Mouse (Mus musculus) hindbrain, embryonic 15.5 days (tissue): ENCODE results near the gene Rora. TPM values are rescaled to one million over a fixed set of nuclear protein-coding genes. Genes with fewer than 3 reads are reported as not detected.

Source experiments
- ATAC-seq: fragments of 200-750 bp; cut with Nextera tagmentation; 2 replicates; pipeline ENCODE4 v1.8.0; 2017; ENCODE audit warnings: low read depth, moderate number of reproducible peaks, moderate TSS enrichment; ENCODE audit not compliant: low FRiP score
- H3K27ac ChIP-seq: fragments of 300-500 bp; sonication (generic); replicated peaks from 2 replicates; pipeline ENCODE4 v1.5.1; 2015; ENCODE audit warnings: mild to moderate bottlenecking, inconsistent platforms
- H3K27me3 ChIP-seq: fragments of 300-500 bp; sonication (generic); 2 replicates; pipeline ENCODE4 v1.6.1; 2015; ENCODE audit warnings: control low read depth, inconsistent platforms
- H3K36me3 ChIP-seq: fragments of 300-500 bp; sonication (generic); 2 replicates; pipeline ENCODE4 v1.6.1; 2015; ENCODE audit warnings: control low read depth, inconsistent platforms
- H3K4me1 ChIP-seq: fragments of 300-500 bp; sonication (generic); replicated peaks from 2 replicates; pipeline ENCODE4 v1.6.1; 2015; ENCODE audit warnings: control low read depth, inconsistent platforms
- H3K4me2 ChIP-seq: fragments of 300-500 bp; sonication (generic); 2 replicates; pipeline ENCODE4 v1.6.1; 2015; ENCODE audit warnings: moderate library complexity, mild to moderate bottlenecking, inconsistent platforms
- H3K4me3 ChIP-seq: fragments of 300-500 bp; sonication (generic); 2 replicates; pipeline ENCODE4 v1.5.1; 2015; ENCODE audit warnings: mild to moderate bottlenecking, inconsistent platforms
- H3K9ac ChIP-seq: fragments of 300-500 bp; sonication (generic); 2 replicates; pipeline ENCODE4 v1.6.1; 2015; ENCODE audit warnings: inconsistent platforms
- H3K9me3 ChIP-seq: fragments of 300-500 bp; sonication (generic); 2 replicates; pipeline ENCODE4 v1.6.1; 2016; ENCODE audit warnings: control low read depth, inconsistent platforms
- WGBS: fragments of 180-500 bp; shearing (Covaris S2); methylation state at CpG from one replicate; pipeline ENCODE4 v1.1.7; 2015; 5-methylcytosine and 5-hydroxymethylcytosine counted together
- polyA plus RNA-seq: library from polyadenylated mRNA; unstranded; fragments of >200 nt; fragmentation: Nextera tagmentation; extraction: Ambion mirVana; gene quantifications from 2 replicates; pipeline ENCODE4 v1.2.1, GENCODE M21; 2015

Rora gene
- polyA plus RNA-seq, 1 experiment from 2014 or later, result 48.5 TPM

DNA sequence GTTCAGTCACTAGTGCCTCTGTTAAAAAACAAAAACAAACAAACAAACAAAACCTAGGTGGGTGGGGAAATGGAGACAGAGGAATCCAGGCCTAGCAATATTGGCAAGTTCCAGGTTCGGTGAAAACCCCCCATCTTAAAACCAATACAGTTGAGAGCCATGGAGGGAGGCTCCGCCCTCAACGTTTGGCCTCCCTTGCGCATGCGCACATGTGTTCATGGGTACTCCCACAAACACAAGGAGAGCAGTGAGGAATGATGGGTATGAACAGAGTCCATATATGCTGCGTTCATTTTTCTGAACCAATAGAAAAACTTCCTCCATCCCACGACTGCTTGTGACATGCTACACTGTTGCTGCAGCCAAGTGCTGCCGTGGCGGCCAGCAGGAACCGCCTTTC lies 690.3 kb downstream of the Rora start:
- Histone ChIP-seq H3K36me3 (no peaks in the 10 kb centered on the region), H3K4me3 (no peak overlapping the region), H3K9ac (no peak overlapping the region), H3K4me1 (peaks cover 6% of the 10 kb centered on the region), H3K4me2 (no peak overlapping the region), H3K27ac (no peak overlapping the region), H3K27me3 (no peaks in the 10 kb centered on the region), H3K9me3 (no peaks in the 10 kb centered on the region)
- 85% methylated on average over 10 of the region's 10 CpGs for WGBS
- ATAC-seq, result no peak

DNA sequence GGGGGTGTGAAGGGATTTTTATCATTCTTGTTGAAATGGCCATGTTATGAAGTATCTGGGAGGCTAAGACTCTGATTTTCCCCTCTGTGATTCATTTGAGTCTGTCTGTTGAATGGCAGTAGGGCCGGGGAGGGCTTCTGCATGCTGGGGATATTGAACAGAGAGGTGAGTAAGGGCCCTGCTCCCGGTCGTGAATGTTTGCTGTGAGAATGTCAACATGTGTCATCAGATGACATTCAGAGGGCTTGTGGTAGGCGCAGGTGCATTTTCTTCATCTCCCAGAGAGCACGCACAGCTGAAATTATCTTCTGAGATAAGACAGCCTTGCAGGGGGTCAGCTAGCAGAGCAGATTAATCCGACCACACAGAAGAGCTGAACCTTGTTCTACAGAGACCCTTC lies 692.0 kb downstream of the Rora start:
- Histone ChIP-seq H3K36me3 (no peaks in the 10 kb centered on the region), H3K4me2 (no peak overlapping the region), H3K27me3 (no peaks in the 10 kb centered on the region), H3K4me1 (peaks cover 6% of the 10 kb centered on the region), H3K9me3 (no peaks in the 10 kb centered on the region), H3K9ac (no peak overlapping the region), H3K27ac (no peak overlapping the region), H3K4me3 (no peak overlapping the region)
- no peak for ATAC-seq
- WGBS, result 71% methylated on average over 6 of the region's 6 CpGs

GRCm38 (mm10) chr9:69347796-69348195 lies 694.2 kb downstream of the Rora start:
- 52% methylated on average over 6 of the region's 6 CpGs for WGBS
- Histone ChIP-seq H3K27me3 (no peaks in the 10 kb centered on the region), H3K9ac (no peak overlapping the region), H3K36me3 (no peaks in the 10 kb centered on the region), H3K4me1 (peaks cover 6% of the 10 kb centered on the region), H3K4me2 (no peak overlapping the region), H3K27ac (peak overlapping the region; percentile 62; the same call in 1 of the 2 replicates), H3K4me3 (no peak overlapping the region), H3K9me3 (no peaks in the 10 kb centered on the region)
- ATAC-seq, result peak; percentile 75; the same call in 1 of the 2 replicates

DNA sequence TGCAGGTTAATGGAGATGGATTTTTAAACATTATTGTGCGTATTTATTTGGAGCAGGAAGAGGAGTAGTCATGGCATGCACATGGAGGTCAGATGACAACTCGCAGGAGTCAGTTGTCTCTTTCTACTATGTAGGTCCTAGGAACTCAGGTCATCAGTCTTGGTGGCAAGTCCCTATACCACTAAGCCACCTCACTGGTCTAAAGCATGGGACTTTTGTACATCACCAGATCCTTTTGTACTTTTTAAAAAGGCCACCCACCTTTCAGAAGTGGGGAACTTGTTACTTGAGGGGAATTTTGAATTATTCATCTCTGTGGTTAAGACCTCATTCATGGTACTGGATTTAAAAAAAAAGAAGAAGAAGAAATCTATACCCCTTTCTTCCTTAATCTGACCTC lies 696.0 kb downstream of the Rora start:
- Histone ChIP-seq H3K27ac (no peak overlapping the region), H3K27me3 (no peaks in the 10 kb centered on the region), H3K9ac (no peak overlapping the region), H3K4me2 (no peak overlapping the region), H3K36me3 (no peaks in the 10 kb centered on the region), H3K4me3 (no peak overlapping the region), H3K9me3 (no peaks in the 10 kb centered on the region), H3K4me1 (peaks cover 18% of the 10 kb centered on the region)
- WGBS, result 84% methylated on average over 2 of the region's 2 CpGs
- ATAC-seq, result no peak

GRCm38 (mm10) chr9:69354228-69354627 lies 700.6 kb downstream of the Rora start:
- Histone ChIP-seq H3K27me3 (no peaks in the 10 kb centered on the region), H3K4me2 (no peak overlapping the region), H3K9ac (no peak overlapping the region), H3K4me3 (no peak overlapping the region), H3K27ac (no peak overlapping the region), H3K4me1 (peaks cover 22% of the 10 kb centered on the region), H3K36me3 (no peaks in the 10 kb centered on the region), H3K9me3 (no peaks in the 10 kb centered on the region)
- 61% methylated on average over 6 of the region's 6 CpGs for WGBS
- ATAC-seq, result no peak

DNA sequence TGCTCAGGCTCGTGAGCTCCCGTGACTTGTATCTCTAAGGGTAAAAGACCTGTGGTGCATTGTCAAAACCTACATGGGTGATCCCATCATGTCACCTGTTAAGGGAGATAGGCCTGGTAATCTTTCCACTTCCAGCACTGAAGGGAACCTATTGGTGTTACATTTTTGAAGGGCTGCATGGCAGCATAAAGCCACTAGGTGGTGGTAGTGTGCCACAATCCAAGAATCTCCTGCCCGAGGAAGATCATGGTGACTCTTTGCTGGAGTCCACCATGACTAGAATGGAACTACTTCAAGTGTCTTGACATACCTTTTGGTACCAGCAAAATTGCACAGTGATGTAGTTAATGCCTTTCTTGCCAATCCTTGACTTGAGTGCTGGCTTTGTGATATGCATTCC lies 704.2 kb downstream of the Rora start:
- no peaks in the 10 kb centered on the region for H3K36me3 ChIP-seq
- ATAC-seq, result no peak
- H3K9ac ChIP-seq, result no peak overlapping the region
- no peaks in the 10 kb centered on the region for H3K9me3 ChIP-seq
- H3K27me3 ChIP-seq, result no peaks in the 10 kb centered on the region
- H3K4me2 ChIP-seq, result no peak overlapping the region
- H3K4me3 ChIP-seq, result no peak overlapping the region
- H3K4me1 ChIP-seq, result peaks cover 23% of the 10 kb centered on the region
- no peak overlapping the region for H3K27ac ChIP-seq
- 29% methylated on average over 3 of the region's 3 CpGs for WGBS

DNA sequence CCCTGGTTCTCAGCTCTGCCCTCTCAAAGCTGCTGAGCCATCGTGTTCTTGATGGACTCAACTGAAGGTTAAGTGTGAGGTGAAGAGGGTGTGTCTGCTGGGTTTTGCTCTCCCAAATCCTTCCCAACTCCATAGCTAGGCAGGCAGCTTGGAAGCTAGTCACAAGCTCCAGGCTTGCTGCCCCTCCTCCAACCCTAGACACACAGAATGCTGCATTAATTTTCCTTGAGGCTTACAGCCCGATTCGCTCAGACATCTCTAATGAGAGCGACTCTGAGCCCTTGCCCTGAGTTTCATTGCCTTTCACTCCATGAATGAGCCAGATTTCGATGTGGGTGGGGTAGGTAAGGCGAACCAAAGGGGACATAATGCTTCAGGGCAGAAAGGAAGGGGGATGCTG lies 705.2 kb downstream of the Rora start:
- WGBS, result 44% methylated on average over 6 of the region's 6 CpGs
- H3K4me3 ChIP-seq, result no peak overlapping the region
- peaks cover 18% of the 10 kb centered on the region for H3K4me1 ChIP-seq
- H3K27me3 ChIP-seq, result no peaks in the 10 kb centered on the region
- peak; percentile 35; the same call in 1 of the 2 replicates for ATAC-seq
- no peak overlapping the region for H3K27ac ChIP-seq
- H3K36me3 ChIP-seq, result no peaks in the 10 kb centered on the region
- H3K9ac ChIP-seq, result no peak overlapping the region
- no peak overlapping the region for H3K4me2 ChIP-seq
- H3K9me3 ChIP-seq, result no peaks in the 10 kb centered on the region

- no peak overlapping the region for H3K4me2 ChIP-seq
- no peaks in the 10 kb centered on the region for H3K9me3 ChIP-seq
- H3K4me3 ChIP-seq, result no peak overlapping the region
- no peaks in the 10 kb centered on the region for H3K27me3 ChIP-seq
- no peak for ATAC-seq
- WGBS, result 93% methylated on average over 8 of the region's 8 CpGs
- no peaks in the 10 kb centered on the region for H3K36me3 ChIP-seq
- H3K27ac ChIP-seq, result no peak overlapping the region
- peaks cover 11% of the 10 kb centered on the region for H3K4me1 ChIP-seq
- no peak overlapping the region for H3K9ac ChIP-seq
These were observed 708.4 kb downstream of the Rora start for GRCm38 (mm10) chr9:69361951-69362445.

- no peak for ATAC-seq
- Histone ChIP-seq H3K4me2 (no peak overlapping the region), H3K36me3 (no peaks in the 10 kb centered on the region), H3K4me3 (no peak overlapping the region), H3K9ac (no peak overlapping the region), H3K9me3 (no peaks in the 10 kb centered on the region), H3K27me3 (no peaks in the 10 kb centered on the region), H3K4me1 (peaks cover 11% of the 10 kb centered on the region), H3K27ac (no peak overlapping the region)
- 32% methylated on average over 4 of the region's 4 CpGs for WGBS
These were observed 709.2 kb downstream of the Rora start for GRCm38 (mm10) chr9:69362766-69363165.

GRCm38 (mm10) chr9:69364117-69364516 lies 710.5 kb downstream of the Rora start:
- Histone ChIP-seq H3K27me3 (no peaks in the 10 kb centered on the region), H3K36me3 (no peaks in the 10 kb centered on the region), H3K9ac (no peak overlapping the region), H3K4me2 (no peak overlapping the region), H3K27ac (no peak overlapping the region), H3K4me1 (peaks cover 1% of the 10 kb centered on the region), H3K9me3 (no peaks in the 10 kb centered on the region), H3K4me3 (no peak overlapping the region)
- WGBS, result 68% methylated on average over 16 of the region's 16 CpGs
- ATAC-seq, result peak; percentile 59; the same call in 1 of the 2 replicates

DNA sequence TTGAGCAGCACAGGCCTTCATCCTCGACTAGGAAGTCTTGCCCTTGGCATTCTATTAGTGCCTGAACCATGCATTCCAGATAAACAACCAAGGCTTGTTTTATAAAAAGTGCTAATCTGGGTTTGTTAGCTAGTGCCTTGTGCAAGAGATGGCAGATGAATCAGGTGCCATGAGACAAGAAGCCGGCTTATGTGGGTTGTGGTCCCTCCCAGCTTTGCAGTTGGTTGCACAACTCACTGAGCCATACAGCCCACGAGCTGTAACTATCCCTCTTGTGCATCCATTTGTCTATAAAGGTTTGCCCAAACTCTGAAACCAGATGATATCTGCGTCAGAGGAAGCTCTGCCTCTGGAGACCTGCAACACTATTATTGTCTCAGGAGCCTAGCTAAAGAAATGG lies 713.5 kb downstream of the Rora start:
- Histone ChIP-seq H3K4me1 (no peaks in the 10 kb centered on the region), H3K9ac (no peak overlapping the region), H3K36me3 (no peaks in the 10 kb centered on the region), H3K27me3 (no peaks in the 10 kb centered on the region), H3K9me3 (no peaks in the 10 kb centered on the region), H3K4me2 (no peak overlapping the region), H3K4me3 (no peak overlapping the region), H3K27ac (no peak overlapping the region)
- ATAC-seq, result no peak
- 65% methylated on average over 4 of the region's 4 CpGs for WGBS

- Histone ChIP-seq H3K27ac (no peak overlapping the region), H3K27me3 (no peaks in the 10 kb centered on the region), H3K9me3 (no peaks in the 10 kb centered on the region), H3K9ac (no peak overlapping the region), H3K4me3 (no peak overlapping the region), H3K36me3 (no peaks in the 10 kb centered on the region), H3K4me1 (no peaks in the 10 kb centered on the region), H3K4me2 (no peak overlapping the region)
- ATAC-seq, result no peak
- 76% methylated on average over 8 of the region's 8 CpGs for WGBS
These were observed 714.5 kb downstream of the Rora start for GRCm38 (mm10) chr9:69368071-69368470.

DNA sequence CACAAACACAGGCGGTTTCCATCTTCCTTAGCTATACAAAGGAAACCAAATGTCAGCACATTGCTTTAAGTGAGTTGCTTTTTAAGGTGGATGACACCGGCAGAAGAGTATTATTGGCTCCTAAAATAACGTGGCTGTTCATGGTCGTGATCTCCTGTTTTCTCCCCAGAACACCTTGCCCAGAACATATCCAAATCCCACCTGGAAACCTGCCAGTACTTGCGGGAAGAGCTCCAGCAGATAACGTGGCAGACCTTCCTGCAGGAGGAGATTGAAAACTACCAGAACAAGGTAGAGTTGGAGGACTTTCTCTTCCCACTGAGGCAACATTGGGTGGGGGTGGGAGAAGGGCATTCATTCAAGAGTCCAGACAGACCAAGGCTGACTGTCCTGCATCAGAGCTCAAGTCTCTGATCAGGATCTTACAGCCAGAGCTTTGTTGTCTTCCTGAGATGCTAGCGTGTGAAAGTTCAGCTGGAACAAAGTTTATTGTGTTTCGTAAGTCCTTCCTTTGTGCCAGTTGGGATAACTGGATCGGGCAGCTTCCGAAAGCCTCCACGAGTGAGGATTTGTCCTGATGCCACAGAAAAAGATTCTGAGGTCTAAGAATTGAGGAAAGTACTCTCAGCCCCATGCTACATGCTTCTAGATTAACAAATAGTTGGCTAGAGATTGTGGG lies 717.6 kb downstream of the Rora start:
- Histone ChIP-seq H3K4me2 (no peak overlapping the region), H3K27ac (no peak overlapping the region), H3K4me1 (no peaks in the 10 kb centered on the region), H3K9ac (no peak overlapping the region), H3K27me3 (no peaks in the 10 kb centered on the region), H3K36me3 (no peaks in the 10 kb centered on the region), H3K4me3 (no peak overlapping the region), H3K9me3 (no peaks in the 10 kb centered on the region)
- WGBS, result 82% methylated on average over 11 of the region's 11 CpGs
- no peak for ATAC-seq
